Mouse (Mus musculus): Measurements from ENCODE around the gene Dbh. TPM values are rescaled to one million over a fixed set of nuclear protein-coding genes. Genes with fewer than 3 reads are reported as not detected.
A peak's percentile ranks its signal among the peaks of the same experiment; 100 is the strongest.

The Dbh gene
- polyA plus RNA-seq (2015; fragmentation: Nextera tagmentation; extraction: Ambion mirVana): 0.34 and 2.4 TPM in 2 replicates

DNA sequence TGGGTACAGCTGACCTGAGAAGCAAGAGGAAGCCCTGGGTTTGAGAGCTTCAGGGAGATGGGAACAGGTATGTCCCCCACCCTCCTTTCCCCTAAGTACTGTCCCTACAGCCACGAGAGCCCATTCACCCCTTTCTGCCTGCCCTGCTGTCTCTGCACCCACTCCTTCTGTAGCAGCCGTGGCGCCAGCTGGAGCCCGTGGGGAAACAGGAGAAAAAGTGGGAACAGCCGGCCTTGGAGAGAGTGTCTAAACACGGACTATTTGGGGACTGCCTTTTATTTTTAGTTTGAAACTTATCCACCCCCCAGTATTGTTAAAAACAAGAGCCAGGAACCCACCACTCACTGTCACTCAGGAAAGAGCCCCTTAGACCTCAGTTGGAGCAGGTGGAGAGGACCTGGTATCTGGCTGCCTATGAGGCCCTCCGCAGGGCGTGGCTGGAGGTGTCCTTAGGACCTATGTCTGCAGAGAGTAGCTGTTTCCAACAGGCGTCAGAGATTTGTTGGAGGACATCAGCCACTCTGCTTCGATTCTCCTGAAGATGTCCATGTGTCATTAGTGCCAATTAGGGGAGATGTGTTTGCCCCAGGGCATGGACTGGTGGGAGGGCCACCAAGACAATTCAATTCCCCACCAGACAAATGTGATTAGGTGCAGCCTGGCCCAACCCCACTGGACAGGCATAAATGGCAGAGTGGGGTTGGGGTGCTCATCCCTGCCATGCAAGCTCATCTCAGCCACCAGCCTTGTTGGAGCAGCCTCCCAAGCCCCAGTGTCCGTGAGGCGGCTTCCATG, at the start of gene Dbh:
Gene Dbh (plus strand): TSS at position 438 of the 795 bp plus-strand sequence.
- no peak for ATAC-seq (ENCODE audit: borderline replicate concordance, extremely low read depth, low FRiP score, low TSS enrichment)
- Histone ChIP-seq H3K9ac (no peak within 1 kb of the TSS), H3K27ac (no peak within 1 kb of the TSS), H3K27me3 (no peaks in the 10 kb centered on the region), H3K4me3 (no peak within 1 kb of the TSS), H3K4me1 (peaks cover 15% of the 10 kb centered on the region), H3K4me2 (no peak within 1 kb of the TSS), H3K36me3 (no peaks in the 10 kb centered on the region), H3K9me3 (no peaks in the 10 kb centered on the region)
- 65% methylated on average over 12 of the region's 12 CpGs for WGBS

DNA sequence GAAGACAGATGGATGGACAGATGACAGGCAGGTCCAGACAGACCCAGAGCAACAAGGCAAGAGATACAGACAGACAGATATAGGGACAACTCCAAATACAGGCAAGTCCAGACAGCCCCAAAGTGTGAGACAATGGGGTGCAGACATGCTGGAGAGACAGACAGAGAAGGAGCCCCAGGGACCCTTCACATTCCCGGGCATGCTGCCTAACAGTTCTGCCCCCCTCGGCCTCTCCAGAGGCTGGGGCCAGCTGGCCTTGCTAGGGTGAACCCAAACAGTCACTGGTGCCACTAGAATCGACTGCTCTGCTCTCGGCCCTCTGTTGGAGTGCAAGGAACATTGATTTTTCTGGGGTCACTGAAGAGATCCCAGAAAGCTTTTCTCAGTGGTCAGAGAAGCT, 46.6 kb upstream of the Dbh start:
- WGBS: 37% methylated on average over 4 of the region's 4 CpGs
- no peak overlapping the region for H3K27ac ChIP-seq

GRCm38 (mm10) chr2:27119766-27120165, 45.3 kb upstream of the Dbh start:
- Histone ChIP-seq H3K4me3 (no peak overlapping the region), H3K36me3 (no peaks in the 10 kb centered on the region), H3K27me3 (no peaks in the 10 kb centered on the region), H3K27ac (peak overlapping the region; percentile 76), H3K4me2 (no peak overlapping the region), H3K9me3 (no peaks in the 10 kb centered on the region), H3K9ac (no peak overlapping the region), H3K4me1 (peaks cover 42% of the 10 kb centered on the region)
- ATAC-seq (ENCODE audit: borderline replicate concordance, extremely low read depth, low FRiP score, low TSS enrichment): 0 out of 2 replicates have a peak, but pooled peaks have one; percentile 1
- WGBS: 82% methylated on average over 2 of the region's 2 CpGs

More for the DNA sequence above, 46.6 kb upstream of the Dbh start:
- H3K4me3 ChIP-seq: no peak overlapping the region
- H3K4me2 ChIP-seq: no peak overlapping the region
- no peaks in the 10 kb centered on the region for H3K36me3 ChIP-seq
- no peak overlapping the region for H3K9ac ChIP-seq
- no peaks in the 10 kb centered on the region for H3K9me3 ChIP-seq
- ATAC-seq (ENCODE audit: borderline replicate concordance, extremely low read depth, low FRiP score, low TSS enrichment): no peak
- peaks cover 42% of the 10 kb centered on the region for H3K4me1 ChIP-seq
- H3K27me3 ChIP-seq: no peaks in the 10 kb centered on the region

GRCm38 (mm10) chr2:27120241-27120641, 44.8 kb upstream of the Dbh start:
- H3K4me1 ChIP-seq: peaks cover 42% of the 10 kb centered on the region
- H3K27ac ChIP-seq: peak overlapping the region; percentile 76

DNA sequence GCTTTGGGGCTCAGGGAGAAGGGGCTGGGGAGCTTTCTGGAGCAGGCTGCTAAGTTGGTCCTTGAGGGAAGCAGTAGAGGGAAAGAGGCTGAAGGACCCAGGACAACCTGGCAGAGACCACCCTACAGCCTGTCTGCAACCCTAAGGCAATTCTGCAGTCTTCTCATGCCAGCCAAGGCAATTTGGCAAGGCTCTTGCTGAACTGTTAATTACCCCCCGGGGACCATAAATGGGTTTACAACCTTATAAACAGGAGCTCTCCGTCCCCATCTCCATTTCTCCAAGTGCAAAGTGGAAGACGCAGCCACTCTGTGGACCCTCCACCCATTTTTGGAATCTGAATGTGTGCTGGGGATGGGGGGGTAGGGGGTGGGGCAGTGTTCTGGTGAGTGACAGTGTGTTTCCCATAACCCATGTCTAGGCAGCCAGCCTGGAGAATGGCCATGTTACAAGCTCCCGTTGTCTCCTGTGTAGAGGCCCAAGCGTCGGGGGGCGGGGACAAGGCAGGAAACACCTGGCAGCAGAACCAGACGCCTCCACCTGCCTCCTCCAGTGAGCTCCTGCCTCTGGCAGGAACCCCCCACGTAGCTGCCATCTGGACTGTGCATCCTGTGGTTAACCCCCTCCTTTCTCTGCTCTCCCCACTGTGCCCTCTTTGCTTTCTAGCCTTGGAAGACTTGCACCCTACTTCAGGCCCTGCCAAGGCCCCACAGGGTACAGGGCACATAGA, 43.2 kb upstream of the Dbh start:
- Histone ChIP-seq H3K4me1 (peaks cover 42% of the 10 kb centered on the region), H3K9ac (no peak overlapping the region), H3K4me3 (no peak overlapping the region), H3K9me3 (no peaks in the 10 kb centered on the region), H3K36me3 (no peaks in the 10 kb centered on the region), H3K4me2 (no peak overlapping the region), H3K27ac (0 out of 2 replicates have a peak overlapping the region, but pooled peaks have one; percentile 1), H3K27me3 (no peaks in the 10 kb centered on the region)
- no peak for ATAC-seq (ENCODE audit: borderline replicate concordance, extremely low read depth, low FRiP score, low TSS enrichment)
- 23% methylated on average over 9 of the region's 9 CpGs for WGBS

More at GRCm38 (mm10) chr2:27120241-27120641, 44.8 kb upstream of the Dbh start:
- Histone ChIP-seq H3K9me3 (no peaks in the 10 kb centered on the region), H3K4me3 (no peak overlapping the region), H3K4me2 (no peak overlapping the region), H3K27me3 (no peaks in the 10 kb centered on the region), H3K9ac (no peak overlapping the region), H3K36me3 (no peaks in the 10 kb centered on the region)
- ATAC-seq (ENCODE audit: borderline replicate concordance, extremely low read depth, low FRiP score, low TSS enrichment): peak; percentile 87
- 42% methylated on average over 8 of the region's 8 CpGs for WGBS

DNA sequence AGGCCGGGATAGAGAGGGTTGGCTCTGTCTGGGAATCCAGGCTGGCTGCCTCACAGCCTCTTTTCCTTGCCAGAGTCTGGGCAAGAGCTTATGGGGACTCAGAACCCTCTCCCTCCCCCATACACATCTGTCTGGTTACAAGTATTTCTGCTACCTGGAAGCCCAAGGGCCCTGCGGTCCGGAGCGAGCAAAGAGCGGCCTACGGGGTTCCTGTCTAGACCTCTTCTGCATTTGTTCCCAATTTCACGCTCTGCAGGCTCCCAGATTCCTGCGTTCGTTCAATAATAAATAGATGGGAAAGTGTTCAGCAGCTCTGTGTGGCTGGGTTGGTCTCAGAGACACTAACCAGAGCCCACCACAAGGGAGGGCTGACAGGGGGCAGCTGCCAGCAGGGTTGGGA, 42.5 kb upstream of the Dbh start:
- no peak overlapping the region for H3K4me2 ChIP-seq
- H3K27ac ChIP-seq: 0 out of 2 replicates have a peak overlapping the region, but pooled peaks have one; percentile 1
- 70% methylated on average over 9 of the region's 9 CpGs for WGBS
- H3K9ac ChIP-seq: no peak overlapping the region
- H3K9me3 ChIP-seq: no peaks in the 10 kb centered on the region
- H3K27me3 ChIP-seq: no peaks in the 10 kb centered on the region
- ATAC-seq (ENCODE audit: borderline replicate concordance, extremely low read depth, low FRiP score, low TSS enrichment): no peak
- H3K36me3 ChIP-seq: no peaks in the 10 kb centered on the region
- H3K4me1 ChIP-seq: peaks cover 42% of the 10 kb centered on the region
- no peak overlapping the region for H3K4me3 ChIP-seq

GRCm38 (mm10) chr2:27123121-27123520, 41.9 kb upstream of the Dbh start:
- Histone ChIP-seq H3K4me2 (no peak overlapping the region), H3K36me3 (no peaks in the 10 kb centered on the region), H3K4me1 (peaks cover 42% of the 10 kb centered on the region), H3K27me3 (no peaks in the 10 kb centered on the region), H3K27ac (no peak overlapping the region), H3K9me3 (no peaks in the 10 kb centered on the region), H3K9ac (no peak overlapping the region), H3K4me3 (no peak overlapping the region)
- no peak for ATAC-seq (ENCODE audit: borderline replicate concordance, extremely low read depth, low FRiP score, low TSS enrichment)
- WGBS: 85% methylated on average over 4 of the region's 4 CpGs

DNA sequence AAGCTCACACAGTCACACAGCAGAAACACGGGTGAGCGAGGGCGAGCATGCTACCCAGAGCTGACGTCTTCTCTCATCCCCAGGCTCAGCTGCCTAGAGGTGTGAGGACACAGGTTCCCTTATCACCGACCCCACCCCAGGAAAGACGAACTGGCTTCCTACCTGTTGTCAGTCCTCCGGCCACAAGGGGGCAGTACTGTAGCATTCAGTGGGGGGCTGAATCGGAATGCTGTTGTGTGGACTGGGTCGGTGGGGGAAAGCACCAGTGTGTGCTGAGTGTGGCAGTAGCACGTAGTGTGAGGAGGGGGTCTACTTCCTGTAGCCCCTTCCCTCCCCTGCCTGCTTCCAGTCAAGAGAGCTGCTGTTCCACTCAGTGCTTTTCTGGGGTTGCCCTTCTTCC, 39.1 kb upstream of the Dbh start:
- no peak overlapping the region for H3K4me2 ChIP-seq
- no peaks in the 10 kb centered on the region for H3K27me3 ChIP-seq
- H3K27ac ChIP-seq: no peak overlapping the region
- H3K4me1 ChIP-seq: peaks cover 15% of the 10 kb centered on the region
- no peak overlapping the region for H3K4me3 ChIP-seq
- H3K9me3 ChIP-seq: no peaks in the 10 kb centered on the region
- no peak for ATAC-seq (ENCODE audit: borderline replicate concordance, extremely low read depth, low FRiP score, low TSS enrichment)
- H3K36me3 ChIP-seq: no peaks in the 10 kb centered on the region
- H3K9ac ChIP-seq: no peak overlapping the region
- 24% methylated on average over 10 of the region's 10 CpGs for WGBS

- Histone ChIP-seq H3K4me1 (peaks cover 10% of the 10 kb centered on the region), H3K9me3 (no peaks in the 10 kb centered on the region), H3K27ac (no peak overlapping the region), H3K4me2 (no peak overlapping the region), H3K4me3 (no peak overlapping the region), H3K27me3 (no peaks in the 10 kb centered on the region), H3K9ac (no peak overlapping the region), H3K36me3 (no peaks in the 10 kb centered on the region)
- 51% methylated on average over 4 of the region's 4 CpGs for WGBS
- ATAC-seq (ENCODE audit: borderline replicate concordance, extremely low read depth, low FRiP score, low TSS enrichment): no peak
Measured at GRCm38 (mm10) chr2:27126496-27126895, 38.5 kb upstream of the Dbh start.

DNA sequence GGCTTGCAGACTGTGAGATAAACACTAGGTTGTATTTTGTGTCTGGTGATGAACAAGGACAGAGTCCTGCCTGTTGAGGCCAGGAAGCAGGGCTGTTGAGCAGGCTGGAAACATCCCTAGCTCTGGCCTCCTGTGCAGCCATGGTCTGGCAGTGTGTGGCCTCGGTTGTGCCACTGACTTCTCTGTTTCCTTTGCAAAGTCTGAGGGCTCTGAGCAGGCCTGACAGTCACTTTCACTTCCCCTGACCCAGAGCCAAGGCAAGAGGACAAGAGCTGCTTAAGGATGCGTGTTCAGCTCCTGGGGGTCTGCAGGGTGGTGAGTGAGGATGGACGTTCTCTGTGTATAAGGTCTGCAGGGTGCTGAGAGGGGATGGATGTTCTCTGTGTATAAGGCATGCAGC, 36.0 kb upstream of the Dbh start:
- no peak overlapping the region for H3K9ac ChIP-seq
- no peak overlapping the region for H3K27ac ChIP-seq
- H3K4me3 ChIP-seq: no peak overlapping the region
- 44% methylated on average over 3 of the region's 3 CpGs for WGBS
- H3K4me2 ChIP-seq: no peak overlapping the region
- no peaks in the 10 kb centered on the region for H3K36me3 ChIP-seq
- no peaks in the 10 kb centered on the region for H3K9me3 ChIP-seq
- H3K27me3 ChIP-seq: no peaks in the 10 kb centered on the region
- no peaks in the 10 kb centered on the region for H3K4me1 ChIP-seq
- no peak for ATAC-seq (ENCODE audit: borderline replicate concordance, extremely low read depth, low FRiP score, low TSS enrichment)

DNA sequence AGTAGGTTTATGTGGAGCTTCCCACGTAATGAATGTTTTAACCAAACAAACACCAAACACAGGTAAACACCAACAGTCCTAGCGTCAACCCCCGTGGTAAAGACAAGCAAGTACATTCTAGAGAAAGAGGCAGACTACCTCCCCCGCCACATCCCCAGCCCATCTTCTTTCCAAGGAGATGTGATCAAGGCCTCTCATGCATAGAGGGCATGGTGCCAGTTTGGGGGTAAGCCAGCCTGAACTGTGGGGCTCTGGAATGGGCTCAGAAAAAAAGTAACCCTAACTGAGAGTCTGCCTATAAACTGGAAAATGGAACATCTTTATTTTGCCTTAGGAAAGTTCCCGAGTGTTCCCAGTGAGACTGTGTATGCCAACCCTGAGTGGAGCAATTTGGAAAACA, 29.1 kb upstream of the Dbh start:
- H3K4me2 ChIP-seq: no peak overlapping the region
- no peak overlapping the region for H3K9ac ChIP-seq
- H3K9me3 ChIP-seq: no peaks in the 10 kb centered on the region
- no peak overlapping the region for H3K27ac ChIP-seq
- H3K4me1 ChIP-seq: no peaks in the 10 kb centered on the region
- H3K36me3 ChIP-seq: no peaks in the 10 kb centered on the region
- 68% methylated on average over 5 of the region's 5 CpGs for WGBS
- peaks cover 21% of the 10 kb centered on the region for H3K27me3 ChIP-seq
- H3K4me3 ChIP-seq: no peak overlapping the region
- ATAC-seq (ENCODE audit: borderline replicate concordance, extremely low read depth, low FRiP score, low TSS enrichment): no peak

GRCm38 (mm10) chr2:27136336-27136735, 28.7 kb upstream of the Dbh start:
- H3K9ac ChIP-seq: no peak overlapping the region
- H3K36me3 ChIP-seq: no peaks in the 10 kb centered on the region
- H3K9me3 ChIP-seq: no peaks in the 10 kb centered on the region
- peaks cover 25% of the 10 kb centered on the region for H3K27me3 ChIP-seq
- WGBS: 55% methylated on average over 3 of the region's 3 CpGs
- H3K4me1 ChIP-seq: no peaks in the 10 kb centered on the region
- no peak overlapping the region for H3K27ac ChIP-seq
- ATAC-seq (ENCODE audit: borderline replicate concordance, extremely low read depth, low FRiP score, low TSS enrichment): no peak
- H3K4me2 ChIP-seq: no peak overlapping the region
- H3K4me3 ChIP-seq: no peak overlapping the region
